Mouse (Mus musculus) right cerebral cortex, postnatal 4 days (tissue): ENCODE measurements around the gene Abcb8.

Experiments used
- DNase-seq: peaks from one replicate; pipeline ENCODE4 v3.0.0-alpha.2; 2022

The Abcb8 gene

DNA sequence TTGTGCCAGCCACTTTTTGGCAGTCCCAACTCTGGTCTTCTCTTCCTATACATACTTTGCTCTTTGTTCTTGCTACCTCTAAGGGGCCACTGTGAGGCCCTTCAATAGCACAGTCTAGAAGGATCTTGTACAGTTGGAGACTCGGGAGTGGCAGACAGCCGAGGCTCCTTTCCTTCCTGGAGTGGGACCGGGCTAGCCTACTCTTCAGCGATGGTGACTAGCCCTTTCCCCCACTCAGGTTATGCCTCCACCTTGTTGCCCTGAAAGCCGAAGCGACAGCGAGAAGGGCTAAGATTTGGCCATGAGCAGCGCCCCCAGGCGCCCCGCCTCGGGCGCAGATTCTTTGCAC lies 33.8 kb downstream of the Abcb8 start:
- DNase-seq = no peak

DNA sequence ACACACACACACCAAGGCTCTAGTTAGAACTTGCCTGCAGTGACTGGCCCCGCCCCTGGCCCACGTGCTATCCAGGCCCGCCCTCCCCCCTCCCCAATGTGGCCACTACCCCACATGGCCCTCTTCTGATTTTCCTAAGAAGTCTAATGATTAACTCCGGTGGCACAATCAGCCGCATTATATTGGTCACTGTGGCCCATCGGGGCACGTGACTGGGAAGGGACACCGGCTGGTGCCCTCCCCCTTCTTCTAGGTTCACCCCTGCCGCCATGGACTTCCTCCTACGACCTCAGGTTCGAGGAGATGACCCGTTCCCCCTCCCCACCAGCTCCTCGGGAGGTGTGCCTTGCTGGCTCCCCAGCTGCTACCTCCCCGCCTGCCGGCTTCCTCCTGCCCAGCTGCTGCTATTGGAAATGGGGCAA lies 34.5 kb downstream of the Abcb8 start:
- DNase-seq = no peak

DNA sequence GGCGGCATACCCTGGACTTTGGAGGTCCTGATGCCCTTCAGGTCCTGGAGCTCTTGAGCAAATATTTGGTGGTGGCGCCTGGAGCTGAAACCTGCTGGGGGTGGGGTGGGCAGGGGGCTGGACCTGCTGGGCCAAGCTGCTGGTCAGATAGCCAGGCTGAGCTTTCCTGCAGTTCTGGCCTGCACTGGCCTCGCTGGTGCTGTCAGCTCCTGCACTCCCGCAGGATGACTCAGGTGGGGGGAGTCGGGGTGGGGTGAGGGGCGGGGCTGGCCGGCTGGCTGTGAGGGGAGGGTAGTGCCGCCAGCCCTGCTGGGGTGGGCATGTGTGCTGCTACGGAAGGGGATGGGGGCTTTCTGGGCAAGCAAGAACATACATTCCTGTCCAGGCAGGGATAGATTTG lies 35.1 kb downstream of the Abcb8 start:
- DNase-seq = no peak

- DNase-seq = no peak
Measured at GRCm38 (mm10) chr5:24433993-24434392, 40.5 kb downstream of the Abcb8 start.

DNA sequence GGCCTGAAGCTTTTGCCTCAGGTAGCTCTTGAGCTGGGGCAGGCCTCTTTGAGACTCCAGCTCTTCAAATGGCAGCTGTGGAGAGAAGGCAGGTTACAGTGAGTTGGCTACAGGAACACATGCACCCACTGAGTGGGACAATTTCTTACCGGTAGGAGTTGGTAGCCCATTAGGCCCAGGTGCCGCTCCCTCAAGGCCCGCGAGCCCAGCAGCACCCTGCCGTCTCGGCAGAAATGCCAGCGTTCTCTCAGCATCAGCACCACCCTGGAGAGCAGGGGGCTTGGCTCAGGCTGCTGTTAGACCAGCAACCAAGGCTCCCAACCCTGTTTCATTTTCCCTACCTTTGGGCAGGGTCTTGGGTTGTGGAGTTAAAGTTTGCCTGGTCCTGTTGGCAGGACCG lies 47.7 kb downstream of the Abcb8 start:
- no peak for DNase-seq

- DNase-seq = no peak
Measured at GRCm38 (mm10) chr5:24442029-24442428, 48.6 kb downstream of the Abcb8 start.

- no peak for DNase-seq
Measured at GRCm38 (mm10) chr5:24443204-24443603, 49.7 kb downstream of the Abcb8 start.

- no peak for DNase-seq
Measured at GRCm38 (mm10) chr5:24443927-24444326, 50.5 kb downstream of the Abcb8 start.

DNA sequence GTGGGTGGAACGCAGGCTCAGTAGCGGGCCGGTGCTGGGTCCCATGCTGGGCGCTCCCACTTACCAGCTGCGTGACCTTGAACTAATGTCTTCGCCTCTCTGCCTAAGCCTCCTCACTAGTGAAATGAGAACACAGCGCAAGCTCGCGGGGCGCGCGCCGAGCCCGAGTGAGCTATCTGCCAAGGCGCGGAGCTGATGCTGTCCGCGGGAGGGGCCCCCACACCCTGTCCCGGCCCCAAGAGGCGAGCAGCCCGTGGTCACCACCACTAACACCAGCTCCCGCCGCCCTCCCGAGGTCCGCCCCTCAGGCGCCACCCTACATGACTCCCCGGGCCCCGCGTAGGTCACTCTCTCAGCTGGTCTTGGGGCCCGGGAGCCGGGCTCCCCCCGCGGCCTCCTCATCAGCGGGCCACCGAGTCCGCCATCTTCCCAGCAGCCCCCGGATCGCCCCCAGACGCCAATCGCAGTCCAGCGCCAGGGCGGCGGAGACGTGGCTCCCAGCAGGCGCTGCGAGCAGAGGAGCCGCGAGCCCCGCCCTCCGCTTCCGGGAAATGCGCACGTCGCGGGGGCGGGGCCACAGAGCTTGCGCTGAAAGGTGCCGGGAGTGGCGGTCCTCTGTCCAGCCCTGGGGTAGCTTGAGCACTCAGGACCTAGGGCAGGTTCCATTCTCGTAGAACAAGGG lies 51.4 kb downstream of the Abcb8 start, which contains the start of gene Fastk:
Gene Fastk (minus strand): TSS at position 542 of the 682 bp plus-strand sequence.
- peak; percentile 94 for DNase-seq

GRCm38 (mm10) chr5:24445428-24446080 lies 52.1 kb downstream of the Abcb8 start:
- no peak for DNase-seq

DNA sequence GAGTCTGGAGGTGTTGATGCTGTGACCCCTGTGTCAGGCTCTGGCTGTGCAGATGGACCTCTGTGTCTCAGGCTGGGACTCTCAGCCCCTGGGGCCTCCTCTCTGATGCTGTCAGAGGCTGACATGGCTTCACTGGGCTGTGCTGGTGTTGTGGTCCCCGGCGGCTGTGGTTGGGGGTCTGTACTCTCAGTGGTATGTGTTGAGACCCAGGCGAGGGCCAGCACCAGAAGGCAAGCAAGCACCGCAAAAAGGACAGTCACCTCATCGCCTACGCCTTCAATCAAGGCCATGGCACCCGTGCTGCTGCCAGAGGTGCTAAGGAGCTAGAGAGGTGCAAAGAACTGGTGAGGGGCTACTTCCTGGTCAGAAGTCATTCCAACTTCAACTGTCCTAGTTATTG lies 53.2 kb downstream of the Abcb8 start:
- DNase-seq = no peak

- peak; percentile 73 for DNase-seq
Measured at GRCm38 (mm10) chr5:24447624-24448298, 54.3 kb downstream of the Abcb8 start, which contains the start of gene Tmub1. Gene Tmub1 (minus strand): TSS chr5:24447854.

GRCm38 (mm10) chr5:24451264-24452029 lies 58.0 kb downstream of the Abcb8 start:
- DNase-seq = peak; percentile 91

GRCm38 (mm10) chr5:24452030-24452690 lies 58.7 kb downstream of the Abcb8 start, which contains the start of gene Agap3:
Gene Agap3 (plus strand): TSS chr5:24452177.
- DNase-seq = peak; percentile 44

GRCm38 (mm10) chr5:24452691-24453233 lies 59.3 kb downstream of the Abcb8 start:
- DNase-seq = no peak

- DNase-seq = no peak
Measured at GRCm38 (mm10) chr5:24453283-24453984, 60.0 kb downstream of the Abcb8 start.

GRCm38 (mm10) chr5:24453985-24454303 lies 60.5 kb downstream of the Abcb8 start:
- no peak for DNase-seq

GRCm38 (mm10) chr5:24455076-24455475 lies 61.6 kb downstream of the Abcb8 start:
- no peak for DNase-seq

DNA sequence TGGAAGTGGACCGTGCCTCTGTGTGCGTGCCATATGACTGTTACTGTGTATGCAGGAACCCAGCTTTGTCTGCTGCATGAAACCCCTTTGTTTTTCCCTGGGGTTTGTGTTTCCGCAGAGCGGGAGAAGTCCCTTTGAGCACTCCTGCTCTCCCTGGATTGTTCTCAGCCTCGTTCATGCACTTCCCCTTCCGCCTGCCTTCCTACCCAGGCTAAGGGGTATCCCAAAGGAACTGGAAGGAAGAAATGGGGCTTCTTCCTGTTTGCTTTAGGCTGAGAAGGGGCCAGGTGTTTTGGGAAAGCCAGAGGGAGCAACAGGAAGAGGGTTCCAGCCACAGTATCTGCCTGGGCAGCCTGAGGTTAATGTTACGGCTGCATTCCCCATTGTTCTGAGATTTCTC lies 62.1 kb downstream of the Abcb8 start:
- no peak for DNase-seq
